Mouse (Mus musculus) spleen, adult 2 months (tissue): ENCODE measurements around the gene Zzef1.

Source experiments
- CTCF ChIP-seq: fragments of 200-500 bp; IDR thresholded peaks from 2 replicates; pipeline ENCODE4 v1.5.1; 2011; ENCODE audit warnings: mild to moderate bottlenecking, inconsistent platforms; ENCODE audit not compliant: insufficient read depth, insufficient read length, insufficient replicate concordance; ENCODE audit errors: extremely low read depth
- POLR2A ChIP-seq: fragments of 200-500 bp; IDR thresholded peaks from 2 replicates; pipeline ENCODE4 v1.6.1; 2011; ENCODE audit warnings: low read depth, low read length, inconsistent platforms

DNA sequence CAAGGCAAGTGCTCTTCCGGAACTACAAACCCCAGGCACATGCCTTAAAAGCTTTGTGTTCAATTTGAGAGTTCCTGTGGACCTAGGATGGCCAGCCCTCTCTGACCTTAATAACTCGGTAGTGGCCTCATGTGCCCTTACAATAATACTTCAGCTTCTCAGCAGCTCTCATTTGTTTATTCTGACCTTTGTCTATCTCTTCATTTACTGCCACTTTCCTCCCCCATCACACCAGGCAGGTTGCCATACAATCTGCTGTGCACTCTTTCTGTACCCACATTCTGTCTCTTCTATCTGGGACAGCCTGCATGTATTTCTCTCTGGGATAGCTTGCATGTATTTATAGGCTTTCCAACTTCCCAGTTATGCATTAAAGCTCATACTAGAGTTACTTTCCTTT lies 10.5 kb downstream of the Zzef1 start:
- TF ChIP-seq CTCF (no peak), POLR2A (no peak)
